Mouse (Mus musculus): ENCODE measurements around the gene Lrrc75b. TPM values are rescaled to one million over a fixed set of nuclear protein-coding genes. Genes with fewer than 3 reads are reported as not detected.
A peak's percentile ranks its signal among the peaks of the same experiment; 100 is the strongest.

The Lrrc75b gene
- 4.9 and 6.3 TPM in 2 replicates for polyA plus RNA-seq (2015; fragmentation: Nextera tagmentation; extraction: Ambion mirVana)

GRCm38 (mm10) chr10:75559676-75560548 is at the start of gene Lrrc75b:
TSS of gene Lrrc75b (minus strand) at chr10:75560330.
- no peaks in the 10 kb centered on the region for H3K9me3 ChIP-seq (replicated peaks)
- no peaks in the 10 kb centered on the region for H3K36me3 ChIP-seq
- peak within 1 kb of the TSS; percentile 63 for H3K9ac ChIP-seq
- H3K4me3 ChIP-seq (replicated peaks): peak within 1 kb of the TSS; percentile 62
- peak within 1 kb of the TSS; percentile 99 for H3K4me2 ChIP-seq (replicated peaks)
- peak within 1 kb of the TSS; percentile 58 for H3K27ac ChIP-seq (replicated peaks)
- under 1% methylated on average over 72 of the region's 75 CpGs for WGBS
- peak; percentile 37; the same call in 1 of the 2 replicates for ATAC-seq (ENCODE audit: insufficient number of reproducible peaks, low FRiP score, low TSS enrichment, low read depth)
- H3K27me3 ChIP-seq: peaks cover 23% of the 10 kb centered on the region
- H3K4me1 ChIP-seq: peaks cover 44% of the 10 kb centered on the region

- no peak for ATAC-seq (ENCODE audit: insufficient number of reproducible peaks, low FRiP score, low TSS enrichment, low read depth)
- no peak overlapping the region for H3K9ac ChIP-seq
- H3K27ac ChIP-seq (replicated peaks): no peak overlapping the region
- no peaks in the 10 kb centered on the region for H3K27me3 ChIP-seq
- WGBS: 92% methylated on average over 11 of the region's 11 CpGs
- no peak overlapping the region for H3K4me2 ChIP-seq (replicated peaks)
- H3K9me3 ChIP-seq (replicated peaks): no peaks in the 10 kb centered on the region
- no peak overlapping the region for H3K4me3 ChIP-seq (replicated peaks)
- no peaks in the 10 kb centered on the region for H3K36me3 ChIP-seq
- H3K4me1 ChIP-seq: no peaks in the 10 kb centered on the region
Observed at GRCm38 (mm10) chr10:75608975-75609374, 48.8 kb upstream of the Lrrc75b start.

GRCm38 (mm10) chr10:75607253-75607652 is 47.1 kb upstream of the Lrrc75b start:
- Histone ChIP-seq H3K9me3 (replicated peaks) (no peaks in the 10 kb centered on the region), H3K27me3 (no peaks in the 10 kb centered on the region), H3K4me1 (no peaks in the 10 kb centered on the region), H3K4me2 (replicated peaks) (no peak overlapping the region), H3K9ac (no peak overlapping the region), H3K36me3 (no peaks in the 10 kb centered on the region), H3K4me3 (replicated peaks) (no peak overlapping the region), H3K27ac (replicated peaks) (no peak overlapping the region)
- 84% methylated on average over 4 of the region's 4 CpGs for WGBS
- no peak for ATAC-seq (ENCODE audit: insufficient number of reproducible peaks, low FRiP score, low TSS enrichment, low read depth)

GRCm38 (mm10) chr10:75605162-75605846 is 45.2 kb upstream of the Lrrc75b start:
- WGBS: 38% methylated on average over 11 of the region's 11 CpGs
- Histone ChIP-seq H3K4me1 (no peaks in the 10 kb centered on the region), H3K27ac (replicated peaks) (no peak overlapping the region), H3K9me3 (replicated peaks) (no peaks in the 10 kb centered on the region), H3K4me2 (replicated peaks) (no peak overlapping the region), H3K27me3 (no peaks in the 10 kb centered on the region), H3K4me3 (replicated peaks) (no peak overlapping the region), H3K36me3 (no peaks in the 10 kb centered on the region), H3K9ac (no peak overlapping the region)
- no peak; the same call in 1 of the 2 replicates for ATAC-seq (ENCODE audit: insufficient number of reproducible peaks, low FRiP score, low TSS enrichment, low read depth)

GRCm38 (mm10) chr10:75600189-75600730 is 40.1 kb upstream of the Lrrc75b start:
- Histone ChIP-seq H3K27ac (replicated peaks) (no peak overlapping the region), H3K4me2 (replicated peaks) (no peak overlapping the region), H3K27me3 (no peaks in the 10 kb centered on the region), H3K36me3 (no peaks in the 10 kb centered on the region), H3K9me3 (replicated peaks) (no peaks in the 10 kb centered on the region), H3K9ac (no peak overlapping the region), H3K4me3 (replicated peaks) (no peak overlapping the region), H3K4me1 (no peaks in the 10 kb centered on the region)
- 80% methylated on average over 7 of the region's 7 CpGs for WGBS
- no peak for ATAC-seq (ENCODE audit: insufficient number of reproducible peaks, low FRiP score, low TSS enrichment, low read depth)

- Histone ChIP-seq H3K9ac (no peak overlapping the region), H3K27ac (replicated peaks) (no peak overlapping the region), H3K4me3 (replicated peaks) (no peak overlapping the region), H3K27me3 (no peaks in the 10 kb centered on the region), H3K36me3 (no peaks in the 10 kb centered on the region), H3K4me1 (peaks cover 7% of the 10 kb centered on the region; the same call in 1 of the 2 replicates), H3K9me3 (replicated peaks) (no peaks in the 10 kb centered on the region), H3K4me2 (replicated peaks) (no peak overlapping the region)
- no peak for ATAC-seq (ENCODE audit: insufficient number of reproducible peaks, low FRiP score, low TSS enrichment, low read depth)
- WGBS: 64% methylated on average over 8 of the region's 8 CpGs
Observed at GRCm38 (mm10) chr10:75595981-75596380, 35.9 kb upstream of the Lrrc75b start.

GRCm38 (mm10) chr10:75592585-75592984 is 32.5 kb upstream of the Lrrc75b start:
- no peak for ATAC-seq (ENCODE audit: insufficient number of reproducible peaks, low FRiP score, low TSS enrichment, low read depth)
- 78% methylated on average over 7 of the region's 7 CpGs for WGBS
- no peaks in the 10 kb centered on the region for H3K36me3 ChIP-seq
- H3K4me2 ChIP-seq (replicated peaks): no peak overlapping the region
- H3K27ac ChIP-seq (replicated peaks): no peak overlapping the region
- no peak overlapping the region for H3K4me3 ChIP-seq (replicated peaks)
- H3K27me3 ChIP-seq: no peaks in the 10 kb centered on the region
- H3K4me1 ChIP-seq: peaks cover 19% of the 10 kb centered on the region
- H3K9ac ChIP-seq: no peak overlapping the region
- no peaks in the 10 kb centered on the region for H3K9me3 ChIP-seq (replicated peaks)

GRCm38 (mm10) chr10:75591211-75591894 is 31.2 kb upstream of the Lrrc75b start:
- WGBS: 76% methylated on average over 12 of the region's 12 CpGs
- no peaks in the 10 kb centered on the region for H3K36me3 ChIP-seq
- no peak overlapping the region for H3K27ac ChIP-seq (replicated peaks)
- no peaks in the 10 kb centered on the region for H3K27me3 ChIP-seq
- H3K4me1 ChIP-seq: peaks cover 19% of the 10 kb centered on the region
- no peaks in the 10 kb centered on the region for H3K9me3 ChIP-seq (replicated peaks)
- no peak for ATAC-seq (ENCODE audit: insufficient number of reproducible peaks, low FRiP score, low TSS enrichment, low read depth)
- no peak overlapping the region for H3K4me3 ChIP-seq (replicated peaks)
- H3K4me2 ChIP-seq (replicated peaks): no peak overlapping the region
- H3K9ac ChIP-seq: no peak overlapping the region

- Histone ChIP-seq H3K27ac (replicated peaks) (no peak overlapping the region; the same call in 1 of the 2 replicates), H3K9ac (no peak overlapping the region), H3K36me3 (no peaks in the 10 kb centered on the region), H3K4me2 (replicated peaks) (peak overlapping the region; percentile 17; the same call in 1 of the 2 replicates), H3K4me1 (peaks cover 24% of the 10 kb centered on the region), H3K9me3 (replicated peaks) (no peaks in the 10 kb centered on the region), H3K4me3 (replicated peaks) (no peak overlapping the region; the same call in 1 of the 2 replicates), H3K27me3 (no peaks in the 10 kb centered on the region; the same call in 1 of the 2 replicates)
- 53% methylated on average over 16 of the region's 16 CpGs for WGBS
- no peak for ATAC-seq (ENCODE audit: insufficient number of reproducible peaks, low FRiP score, low TSS enrichment, low read depth)
Observed at GRCm38 (mm10) chr10:75589651-75590050, 29.5 kb upstream of the Lrrc75b start.

GRCm38 (mm10) chr10:75589129-75589528 is 29.0 kb upstream of the Lrrc75b start, which contains the start of gene Ggt5:
TSS of gene Ggt5 (plus strand) at chr10:75589340.
- 13% methylated on average over 5 of the region's 5 CpGs for WGBS
- no peak within 1 kb of the TSS; the same call in 1 of the 2 replicates for H3K27ac ChIP-seq (replicated peaks)
- H3K27me3 ChIP-seq: no peaks in the 10 kb centered on the region; the same call in 1 of the 2 replicates
- H3K4me3 ChIP-seq (replicated peaks): no peak within 1 kb of the TSS; the same call in 1 of the 2 replicates
- H3K36me3 ChIP-seq: no peaks in the 10 kb centered on the region
- peak within 1 kb of the TSS; percentile 17; the same call in 1 of the 2 replicates for H3K4me2 ChIP-seq (replicated peaks)
- ATAC-seq (ENCODE audit: insufficient number of reproducible peaks, low FRiP score, low TSS enrichment, low read depth): no peak
- no peaks in the 10 kb centered on the region for H3K9me3 ChIP-seq (replicated peaks)
- H3K9ac ChIP-seq: no peak within 1 kb of the TSS
- H3K4me1 ChIP-seq: peaks cover 24% of the 10 kb centered on the region

All from embryonic facial prominence, embryonic 15.5 days (tissue).